ENCODE assay signal across 27 mouse cellular contexts in genomic region chr2:77938317-77938716, GRCm38 (mm10).
"Had no signal": no experiment of that assay in that cellular context is flagged by ENCODE, and none has a peak within 500 bp of the region (broad histone marks: within the 10 kb centered on the region; RNA-seq: fewer than 3 reads in every experiment).

No protein-coding gene starts in this region.

- H3K4me2 ChIP-seq: embryonic facial prominence, embryonic 12.5 days; embryonic facial prominence, embryonic 13.5 days; embryonic facial prominence, embryonic 15.5 days; forebrain, embryonic 12.5 days; forebrain, embryonic 13.5 days; forebrain, embryonic 15.5 days had no signal

- H3K27ac ChIP-seq: embryonic facial prominence, embryonic 10.5 days; embryonic facial prominence, embryonic 12.5 days; embryonic facial prominence, embryonic 13.5 days; embryonic facial prominence, embryonic 15.5 days; forebrain, embryonic 10.5 days; forebrain, embryonic 12.5 days; forebrain, embryonic 13.5 days; forebrain, embryonic 15.5 days; gastrocnemius, adult 2 months; heart, adult 2 months had no signal

- DNase-seq: cerebellum, adult 8-10 months; cerebellum, adult 9-10 months; cerebellum, adult 9-11 months; cerebellum, postnatal 10 days; cerebellum, postnatal 14 days; cerebellum, postnatal 25 days; cerebellum, postnatal 36 days; embryo, embryonic 11 days; forebrain, postnatal 0 days; gastrocnemius, adult 2 months; gastrocnemius, postnatal 10 days; gastrocnemius, postnatal 14 days; gastrocnemius, postnatal 25 days; gastrocnemius, postnatal 36 days; heart, adult 18-20 months; heart, adult 2 months had no signal

- H3K4me3 ChIP-seq: embryonic facial prominence, embryonic 10.5 days; embryonic facial prominence, embryonic 12.5 days; embryonic facial prominence, embryonic 13.5 days; embryonic facial prominence, embryonic 15.5 days; erythroblast, embryonic 14.5 days; forebrain, embryonic 10.5 days; forebrain, embryonic 12.5 days; forebrain, embryonic 13.5 days; forebrain, embryonic 15.5 days; gastrocnemius, adult 2 months; heart, adult 2 months had no signal

- H3K9me3 ChIP-seq: embryonic facial prominence, embryonic 10.5 days; embryonic facial prominence, embryonic 12.5 days; embryonic facial prominence, embryonic 13.5 days; embryonic facial prominence, embryonic 15.5 days; forebrain, embryonic 10.5 days; forebrain, embryonic 12.5 days; forebrain, embryonic 13.5 days; forebrain, embryonic 15.5 days had no signal

- H3K9ac ChIP-seq: embryonic facial prominence, embryonic 12.5 days; embryonic facial prominence, embryonic 13.5 days; embryonic facial prominence, embryonic 15.5 days; forebrain, embryonic 12.5 days; forebrain, embryonic 13.5 days; forebrain, embryonic 15.5 days; forebrain, postnatal 0 days had no signal

- H3K4me1 ChIP-seq: embryonic facial prominence, embryonic 10.5 days; embryonic facial prominence, embryonic 12.5 days; embryonic facial prominence, embryonic 13.5 days; embryonic facial prominence, embryonic 15.5 days; forebrain, embryonic 10.5 days; forebrain, embryonic 12.5 days; forebrain, embryonic 13.5 days had no signal

- H3K27me3 ChIP-seq: embryonic facial prominence, embryonic 12.5 days; embryonic facial prominence, embryonic 13.5 days; embryonic facial prominence, embryonic 15.5 days; forebrain, embryonic 12.5 days; forebrain, embryonic 13.5 days; forebrain, embryonic 15.5 days had no signal

- ATAC-seq: forebrain, embryonic 13.5 days; forebrain, embryonic 14.5 days; forebrain, embryonic 15.5 days; forebrain, embryonic 16.5 days; forebrain, postnatal 0 days had no signal
